Mouse (Mus musculus) cortical plate, adult 2 months (tissue): ENCODE results near the gene Snx25. TPM values are rescaled to one million over a fixed set of nuclear protein-coding genes. Genes with fewer than 3 reads are reported as not detected.

Experiments used
- H3K27ac ChIP-seq: fragments of 200-500 bp; 2 replicates; pipeline ENCODE4 v1.5.1; 2012; ENCODE audit warnings: low read length, control low read depth, inconsistent platforms; ENCODE audit not compliant: insufficient read depth
- H3K4me1 ChIP-seq: fragments of 200-500 bp; 2 replicates; pipeline ENCODE4 v1.6.1; 2011; ENCODE audit warnings: low read length; ENCODE audit not compliant: control insufficient read depth, insufficient read depth
- H3K4me3 ChIP-seq: fragments of 200-500 bp; 2 replicates; pipeline ENCODE4 v1.5.1; 2011; ENCODE audit warnings: mild to moderate bottlenecking, low read length, control low read depth; ENCODE audit not compliant: insufficient read depth
- CTCF ChIP-seq: fragments of 200-500 bp; IDR thresholded peaks from 2 replicates; pipeline ENCODE4 v1.5.1; 2011; ENCODE audit warnings: mild to moderate bottlenecking, control low read depth, low read length; ENCODE audit not compliant: insufficient read depth; ENCODE audit errors: extremely low read depth
- POLR2A ChIP-seq: fragments of 200-500 bp; IDR thresholded peaks from 2 replicates; pipeline ENCODE4 v1.6.1; 2011; ENCODE audit warnings: mild to moderate bottlenecking, low read length, control low read depth; ENCODE audit not compliant: insufficient read depth; ENCODE audit errors: extremely low read depth
- polyA plus RNA-seq: library from polyadenylated mRNA; depleted of rRNA; stranded (reverse); fragments of >200 nt; gene quantifications from 2 replicates; pipeline ENCODE4 v1.2.3, GENCODE M21; 2012; rRNA removed

Gene Snx25
- polyA plus RNA-seq, 1 experiment: 26.6 TPM

DNA sequence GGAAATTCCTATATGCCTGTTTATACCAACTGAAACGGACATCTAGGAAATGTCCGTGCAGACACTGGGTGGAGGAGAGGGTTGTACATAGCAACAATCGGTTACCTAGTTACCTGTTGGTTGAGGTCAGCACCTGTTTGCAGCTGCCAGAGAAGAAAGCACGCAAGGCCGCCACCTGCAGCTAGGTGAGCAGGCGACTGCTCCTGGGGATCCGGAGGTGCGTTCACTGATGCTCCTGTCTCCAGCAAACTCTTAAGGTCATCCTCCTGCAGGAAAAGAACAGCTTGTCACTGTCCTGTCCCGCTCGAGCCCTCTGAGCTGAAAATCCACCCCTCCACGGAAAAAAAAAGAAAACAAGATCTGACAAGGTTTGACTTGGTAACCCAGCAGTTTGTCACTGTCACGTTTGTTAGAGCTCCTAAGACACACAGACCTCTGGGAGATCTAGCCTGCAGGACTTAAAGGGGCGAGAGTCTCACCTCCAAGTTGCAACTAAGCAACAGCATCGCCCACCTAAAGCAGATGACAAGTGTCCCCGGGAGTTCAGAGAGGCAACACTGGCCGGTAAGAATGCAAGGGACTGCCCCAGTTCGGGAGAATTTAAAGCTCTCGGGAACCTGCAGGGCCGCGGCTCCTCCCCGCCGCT is 152.7 kb downstream of the Snx25 start, which contains the start of gene Lrp2bp:
TSS of gene Lrp2bp (plus strand) at position 166 of the 646 bp plus-strand sequence.
- Histone ChIP-seq H3K4me1 (no peaks in the 10 kb centered on the region), H3K27ac (peak within 1 kb of the TSS; percentile 95), H3K4me3 (peak within 1 kb of the TSS; percentile 63)
- TF ChIP-seq POLR2A (0 out of 2 replicates have a peak, but pooled peaks have one; percentile 26), CTCF (no peak)

DNA sequence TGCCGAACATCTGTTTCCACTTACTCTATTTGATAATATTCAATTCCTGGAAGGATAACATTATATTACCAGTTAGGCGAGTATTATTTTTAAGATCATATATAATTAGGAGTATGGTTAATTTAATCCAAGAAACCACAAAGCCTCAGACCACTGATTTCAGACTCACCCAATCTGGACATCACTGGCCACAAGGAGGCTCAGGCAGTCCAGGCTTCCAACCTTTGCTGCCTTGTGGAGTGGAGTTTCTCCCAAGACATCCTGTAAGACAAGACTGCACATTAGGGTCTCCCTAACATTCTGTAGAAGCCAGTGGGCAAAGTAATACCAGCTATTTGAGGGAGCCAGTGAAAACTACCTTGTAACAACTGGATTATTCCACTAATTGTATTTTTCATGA is 153.7 kb downstream of the Snx25 start:
- Histone ChIP-seq H3K4me1 (no peaks in the 10 kb centered on the region), H3K4me3 (no peak overlapping the region), H3K27ac (no peak overlapping the region)
- TF ChIP-seq POLR2A (no peak), CTCF (0 out of 2 replicates have a peak, but pooled peaks have one; percentile 8)

DNA sequence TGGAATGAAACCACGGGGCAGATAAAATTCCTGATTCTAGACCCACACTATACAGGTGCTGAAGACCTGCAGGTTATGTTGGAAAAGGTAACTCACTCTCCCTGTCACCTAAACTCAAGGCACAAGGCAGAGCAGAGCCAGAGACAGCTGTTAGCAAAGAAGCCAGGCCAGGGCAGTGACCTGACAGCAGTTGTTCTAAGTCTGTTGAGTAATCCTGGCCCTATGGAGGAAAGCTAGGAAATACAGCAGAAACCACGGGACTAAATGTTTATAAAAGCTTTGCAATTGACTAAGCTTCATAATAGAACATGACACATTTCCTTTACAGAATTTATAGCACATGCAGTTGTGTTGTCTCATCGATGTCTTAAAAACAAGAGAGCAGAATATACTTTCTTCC is 156.4 kb downstream of the Snx25 start:
- H3K4me3 ChIP-seq: no peak overlapping the region
- H3K27ac ChIP-seq: no peak overlapping the region
- TF ChIP-seq POLR2A (no peak), CTCF (no peak)
- H3K4me1 ChIP-seq: no peaks in the 10 kb centered on the region

DNA sequence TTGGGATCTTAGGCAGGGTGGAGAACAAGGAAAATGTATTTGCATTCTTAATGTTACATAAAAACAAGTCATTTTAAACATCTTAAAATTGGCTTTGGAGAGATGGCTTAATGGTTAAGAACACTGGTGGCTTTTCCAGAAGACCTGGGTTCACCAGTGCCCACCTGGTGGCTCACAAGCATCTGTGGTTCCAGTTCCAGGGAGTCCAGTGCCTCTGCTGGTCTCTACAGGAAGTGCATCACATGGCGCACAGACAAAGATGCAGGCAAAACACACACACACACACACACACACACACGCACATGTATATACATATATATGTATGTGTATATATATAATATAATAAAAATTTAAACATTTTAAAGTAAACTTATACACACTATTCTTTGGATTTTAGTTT is 157.8 kb downstream of the Snx25 start:
- Histone ChIP-seq H3K27ac (no peak overlapping the region), H3K4me3 (no peak overlapping the region), H3K4me1 (no peaks in the 10 kb centered on the region)
- TF ChIP-seq CTCF (peak; percentile 23; the same call in 1 of the 2 replicates), POLR2A (no peak)

- Histone ChIP-seq H3K27ac (no peak overlapping the region), H3K4me3 (no peak overlapping the region), H3K4me1 (no peaks in the 10 kb centered on the region)
- no peak for TF ChIP-seq CTCF
- TF ChIP-seq POLR2A: no peak
Measured at GRCm38 (mm10) chr8:45990631-45991310, 161.2 kb downstream of the Snx25 start.

DNA sequence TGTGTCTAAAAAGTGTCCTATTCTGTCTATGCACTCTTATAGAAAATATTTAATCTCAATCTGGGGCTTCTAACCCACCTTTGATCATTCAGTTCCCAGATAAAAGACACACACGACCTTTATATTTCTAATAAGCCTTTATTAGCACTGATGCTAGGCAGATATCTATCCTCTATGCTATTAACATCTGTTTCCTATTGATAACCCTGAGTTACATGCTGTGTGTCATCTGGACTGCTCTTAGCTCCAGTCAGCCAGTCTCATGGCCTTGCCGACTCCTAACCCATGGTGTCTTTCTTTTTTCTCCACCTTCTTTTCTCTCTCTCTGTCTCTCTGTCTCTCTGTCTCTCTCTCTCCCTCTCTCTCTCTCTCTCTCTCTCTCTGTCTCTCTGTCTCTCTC is 163.8 kb downstream of the Snx25 start:
- TF ChIP-seq POLR2A (no peak), CTCF (no peak)
- Histone ChIP-seq H3K4me1 (no peaks in the 10 kb centered on the region), H3K27ac (no peak overlapping the region), H3K4me3 (no peak overlapping the region)

DNA sequence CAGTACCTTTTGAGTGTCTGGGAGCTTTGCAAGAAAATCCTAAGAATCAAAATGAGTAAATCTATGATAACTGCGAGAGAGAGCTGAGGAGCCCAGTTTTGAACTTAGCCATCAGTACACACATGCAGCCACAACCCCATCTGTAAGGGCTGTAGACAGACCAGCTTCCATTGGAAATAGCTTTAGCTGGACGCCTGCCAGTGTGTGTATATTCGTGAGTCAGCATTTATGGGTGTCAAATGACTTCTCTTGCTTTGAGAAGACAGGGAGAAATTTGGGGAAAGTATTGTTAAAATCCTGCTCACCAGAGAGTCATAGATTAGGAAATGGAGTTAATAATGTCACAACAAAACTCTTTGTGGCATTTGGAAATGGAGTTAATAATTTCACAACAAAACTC is 165.3 kb downstream of the Snx25 start:
- no peak for TF ChIP-seq POLR2A
- TF ChIP-seq CTCF: no peak

More for the DNA sequence above, 165.3 kb downstream of the Snx25 start:
- Histone ChIP-seq H3K4me1 (no peaks in the 10 kb centered on the region), H3K27ac (no peak overlapping the region), H3K4me3 (no peak overlapping the region)

Other genes starting within 250 kb of the Snx25 start
- 0.25 and 0.44 TPM in 2 replicates for gene Ccdc110, start 217.5 kb downstream of the Snx25 start, polyA plus RNA-seq
- 7.0 and 8.2 TPM in 2 replicates for gene 1700029J07Rik, start 176.9 kb downstream of the Snx25 start, polyA plus RNA-seq
- 64.2 and 64.6 TPM in 2 replicates for gene Ufsp2, start 176.6 kb downstream of the Snx25 start, polyA plus RNA-seq
- 0.38 and 0.45 TPM in 2 replicates for gene Lrp2bp, start 152.9 kb downstream of the Snx25 start, polyA plus RNA-seq
- 12.7 and 13.4 TPM in 2 replicates for gene Ankrd37, start 146.5 kb downstream of the Snx25 start, polyA plus RNA-seq
- gene Cfap97, start 388 bp downstream of the Snx25 start, polyA plus RNA-seq: 14.8 and 15.3 TPM in 2 replicates
- gene Slc25a4, start 59.1 kb upstream of the Snx25 start, polyA plus RNA-seq: 660 and 673 TPM in 2 replicates
- gene Helt, start 142.5 kb upstream of the Snx25 start, polyA plus RNA-seq: 0.31 and 0.38 TPM in 2 replicates